Mouse (Mus musculus): ENCODE data around the gene Krtap10-10. TPM values are rescaled to one million over a fixed set of nuclear protein-coding genes. Genes with fewer than 3 reads are reported as not detected.
"Not testable (repeated sequence)": the region's sequence is repeated elsewhere in the genome, so short reads cannot be mapped to it uniquely, and the experiment has no call there.

Gene Krtap10-10
- not detected for polyA plus RNA-seq (2017; shearing (Covaris generic))

- no peak for ATAC-seq
Measured at GRCm38 (mm10) chr10:77835647-77836046, at the start of gene Krtap10-10. TSS of gene Krtap10-10 (plus strand) at chr10:77835947.

- not testable (repeated sequence) for ATAC-seq
Measured at GRCm38 (mm10) chr10:77787876-77788275, 47.9 kb upstream of the Krtap10-10 start, which contains the start of gene Gm7137. TSS of gene Gm7137 (minus strand) at chr10:77788200.

- ATAC-seq: no peak
Measured at GRCm38 (mm10) chr10:77788621-77789020, 47.1 kb upstream of the Krtap10-10 start.

GRCm38 (mm10) chr10:77794976-77795375, 40.8 kb upstream of the Krtap10-10 start, which contains the start of gene Gm9639:
TSS of gene Gm9639 (minus strand) at chr10:77795076.
- no peak for ATAC-seq

GRCm38 (mm10) chr10:77797677-77798076, 38.1 kb upstream of the Krtap10-10 start:
- ATAC-seq: no peak

- ATAC-seq: not testable (repeated sequence)
Measured at GRCm38 (mm10) chr10:77798164-77798920, 37.4 kb upstream of the Krtap10-10 start.

- no peak for ATAC-seq
Measured at GRCm38 (mm10) chr10:77798921-77799508, 36.7 kb upstream of the Krtap10-10 start, which contains the start of gene Gm19668. TSS of gene Gm19668 (minus strand) at chr10:77799133.

GRCm38 (mm10) chr10:77804095-77804494, 31.7 kb upstream of the Krtap10-10 start:
- ATAC-seq: no peak

GRCm38 (mm10) chr10:77811743-77812142, 24.0 kb upstream of the Krtap10-10 start, which contains the start of gene Gm9507:
TSS of gene Gm9507 (minus strand) at chr10:77811843.
- ATAC-seq: no peak

- ATAC-seq: no peak
Measured at GRCm38 (mm10) chr10:77814382-77814781, 21.4 kb upstream of the Krtap10-10 start, which contains the start of gene Gm2696. TSS of gene Gm2696 (plus strand) at chr10:77814682.

- ATAC-seq: no peak
Measured at GRCm38 (mm10) chr10:77815514-77815913, 20.2 kb upstream of the Krtap10-10 start.

- no peak for ATAC-seq
Measured at GRCm38 (mm10) chr10:77818523-77818922, 17.2 kb upstream of the Krtap10-10 start.

GRCm38 (mm10) chr10:77819203-77819602, 16.5 kb upstream of the Krtap10-10 start:
- ATAC-seq: no peak

- no peak for ATAC-seq
Measured at GRCm38 (mm10) chr10:77826951-77827350, 8.8 kb upstream of the Krtap10-10 start, which contains the start of gene Krtap10-4. TSS of gene Krtap10-4 (minus strand) at chr10:77827095.

- no peak for ATAC-seq
Measured at GRCm38 (mm10) chr10:77839006-77839405, 3.3 kb downstream of the Krtap10-10 start.

- ATAC-seq: no peak
Measured at GRCm38 (mm10) chr10:77846503-77846902, 10.8 kb downstream of the Krtap10-10 start, which contains the start of gene Gm36176. TSS of gene Gm36176 (plus strand) at chr10:77846803.

- no peak for ATAC-seq
Measured at GRCm38 (mm10) chr10:77846961-77847360, 11.2 kb downstream of the Krtap10-10 start.

- no peak for ATAC-seq
Measured at GRCm38 (mm10) chr10:77847538-77847937, 11.8 kb downstream of the Krtap10-10 start.

- ATAC-seq: no peak
Measured at GRCm38 (mm10) chr10:77852559-77852958, 16.8 kb downstream of the Krtap10-10 start, which contains the start of gene Gm10318. TSS of gene Gm10318 (plus strand) at chr10:77852859.

- no peak for ATAC-seq
Measured at GRCm38 (mm10) chr10:77861675-77862074, 25.9 kb downstream of the Krtap10-10 start, which contains the start of gene Gm3285. TSS of gene Gm3285 (plus strand) at chr10:77861975.

- peak; percentile 80 for ATAC-seq
Measured at GRCm38 (mm10) chr10:77864067-77864761, 28.5 kb downstream of the Krtap10-10 start.

- ATAC-seq: no peak
Measured at GRCm38 (mm10) chr10:77864762-77865143, 29.0 kb downstream of the Krtap10-10 start.

- ATAC-seq: no peak
Measured at GRCm38 (mm10) chr10:77867546-77867945, 31.8 kb downstream of the Krtap10-10 start.

All from inflammation-experienced regulatory T-cells, adult 6 months (primary cell).